Mouse (Mus musculus): Measurements from ENCODE around the gene Strc. TPM values are rescaled to one million over a fixed set of nuclear protein-coding genes. Genes with fewer than 3 reads are reported as not detected.
"Not testable (repeated sequence)": the region's sequence is repeated elsewhere in the genome, so short reads cannot be mapped to it uniquely, and the experiment has no call there.

Gene Strc
- not detected in 2 replicates for polyA plus RNA-seq (2016; fragmentation: Nextera tagmentation; extraction: Ambion mirVana)

DNA sequence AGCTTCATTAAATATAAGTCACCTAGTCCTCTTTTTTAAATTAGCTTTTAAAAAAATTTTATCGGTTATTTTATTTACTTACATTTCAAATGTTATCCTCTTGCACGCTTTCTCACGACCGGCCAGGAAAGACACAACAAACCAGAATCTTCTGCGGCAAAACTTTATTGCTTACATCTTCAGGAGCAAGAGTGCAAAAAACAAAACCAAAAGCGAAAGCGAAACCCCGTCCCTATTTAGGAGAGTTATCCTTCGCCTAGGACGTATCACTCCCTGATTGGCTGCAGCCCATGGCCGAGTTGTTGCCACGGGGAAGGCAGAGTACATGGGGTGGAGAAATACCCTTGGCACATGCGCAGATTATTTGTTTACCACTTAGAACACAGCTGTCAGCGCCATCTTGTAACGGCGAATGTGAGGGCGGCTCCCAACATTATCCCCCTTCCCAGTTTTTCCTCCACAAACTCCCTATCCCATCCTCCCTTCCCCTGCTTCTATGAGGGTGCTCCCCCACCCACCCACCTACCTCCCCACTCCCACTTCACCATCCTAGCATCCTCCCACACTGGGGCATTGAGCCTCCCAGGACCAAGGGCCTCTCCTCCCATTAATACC is at the start of gene Strc:
Gene Strc (minus strand): TSS at position 208 of the 615 bp plus-strand sequence.
- not testable (repeated sequence) for H3K27me3 ChIP-seq (ENCODE audit: insufficient read depth, poor library complexity, severe bottlenecking); H3K9me3 ChIP-seq; H3K27ac ChIP-seq; H3K4me1 ChIP-seq (replicated peaks); H3K36me3 ChIP-seq; H3K4me3 ChIP-seq; DNase-seq (ENCODE audit: low spot score)
- WGBS, result 95% methylated on average over 17 of the region's 17 CpGs

- 98% methylated on average over 1 of the region's 1 CpGs for WGBS
- Histone ChIP-seq H3K4me3 (no peak overlapping the region), H3K4me1 (replicated peaks) (no peaks in the 10 kb centered on the region), H3K27me3 (ENCODE audit: insufficient read depth, poor library complexity, severe bottlenecking) (0 out of 2 replicates have a peak, but pooled peaks cover 5% of the 10 kb centered on the region), H3K27ac (no peak overlapping the region), H3K9me3 (no peaks in the 10 kb centered on the region), H3K36me3 (peaks cover 99% of the 10 kb centered on the region)
- no peak for DNase-seq (ENCODE audit: low spot score)
These were observed 47.9 kb upstream of the Strc start for GRCm38 (mm10) chr2:121434854-121435253.

- DNase-seq (ENCODE audit: low spot score), result no peak
- WGBS, result 91% methylated on average over 2 of the region's 2 CpGs
- Histone ChIP-seq H3K36me3 (peaks cover 100% of the 10 kb centered on the region), H3K4me3 (no peak overlapping the region), H3K4me1 (replicated peaks) (no peaks in the 10 kb centered on the region), H3K9me3 (no peaks in the 10 kb centered on the region), H3K27me3 (ENCODE audit: insufficient read depth, poor library complexity, severe bottlenecking) (no peaks in the 10 kb centered on the region), H3K27ac (no peak overlapping the region)
These were observed 38.9 kb upstream of the Strc start for GRCm38 (mm10) chr2:121425890-121426289.

DNA sequence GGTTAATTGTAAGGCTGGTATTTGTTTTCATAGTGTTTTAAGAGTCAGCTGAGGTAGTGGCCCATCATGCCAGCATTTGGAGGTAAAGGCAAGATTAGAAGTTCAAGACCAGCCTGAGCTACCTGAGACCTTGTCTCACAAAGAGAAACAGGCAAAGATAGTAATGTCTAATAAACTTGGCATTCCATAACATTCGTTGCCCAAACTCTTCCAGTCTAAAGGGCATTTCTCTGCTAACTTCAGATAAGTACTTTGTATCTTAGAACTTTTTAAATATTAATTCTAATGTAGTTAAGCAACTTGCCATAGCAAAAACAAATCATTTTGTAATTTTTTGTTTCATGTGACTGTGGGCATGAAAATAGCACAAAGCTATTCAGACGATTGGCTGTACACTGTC is 36.2 kb upstream of the Strc start:
- peaks cover 97% of the 10 kb centered on the region for H3K36me3 ChIP-seq
- H3K4me1 ChIP-seq (replicated peaks), result no peaks in the 10 kb centered on the region
- DNase-seq (ENCODE audit: low spot score), result no peak
- H3K4me3 ChIP-seq, result no peak overlapping the region
- H3K9me3 ChIP-seq, result no peaks in the 10 kb centered on the region
- no peaks in the 10 kb centered on the region for H3K27me3 ChIP-seq (ENCODE audit: insufficient read depth, poor library complexity, severe bottlenecking)
- no peak overlapping the region for H3K27ac ChIP-seq
- 92% methylated on average over 2 of the region's 2 CpGs for WGBS

DNA sequence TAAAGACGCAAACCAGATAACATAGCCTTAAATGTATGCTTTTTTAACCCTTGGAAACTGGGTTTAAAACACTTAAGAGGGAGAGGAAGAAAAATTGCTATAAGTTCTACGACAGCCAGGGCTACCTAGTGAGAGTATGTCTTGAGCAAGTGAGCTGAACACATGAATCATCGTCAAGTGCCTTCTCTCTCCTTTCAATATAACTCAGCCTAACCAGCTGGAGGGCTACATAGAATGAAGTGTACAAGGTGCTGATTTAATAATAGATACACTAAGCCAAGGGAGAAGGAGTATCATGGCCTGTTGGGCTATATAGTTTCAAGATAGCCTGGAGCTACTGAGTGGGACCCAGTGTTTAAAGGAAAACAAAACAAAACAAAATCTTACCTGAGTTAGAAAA is 31.5 kb upstream of the Strc start:
- Histone ChIP-seq H3K27me3 (ENCODE audit: insufficient read depth, poor library complexity, severe bottlenecking) (no peaks in the 10 kb centered on the region), H3K9me3 (no peaks in the 10 kb centered on the region), H3K4me3 (no peak overlapping the region), H3K4me1 (replicated peaks) (peaks cover 21% of the 10 kb centered on the region), H3K27ac (no peak overlapping the region), H3K36me3 (peaks cover 77% of the 10 kb centered on the region)
- 93% methylated on average over 3 of the region's 3 CpGs for WGBS
- DNase-seq (ENCODE audit: low spot score), result no peak

GRCm38 (mm10) chr2:121416356-121416755 is 29.4 kb upstream of the Strc start:
- peaks cover 55% of the 10 kb centered on the region for H3K36me3 ChIP-seq
- H3K27me3 ChIP-seq (ENCODE audit: insufficient read depth, poor library complexity, severe bottlenecking), result no peaks in the 10 kb centered on the region
- DNase-seq (ENCODE audit: low spot score), result no peak
- peaks cover 29% of the 10 kb centered on the region for H3K4me1 ChIP-seq (replicated peaks)
- H3K9me3 ChIP-seq, result no peaks in the 10 kb centered on the region
- no peak overlapping the region for H3K27ac ChIP-seq
- 94% methylated on average over 6 of the region's 6 CpGs for WGBS
- 0 out of 2 replicates have a peak overlapping the region, but pooled peaks have one; percentile 77 for H3K4me3 ChIP-seq

DNA sequence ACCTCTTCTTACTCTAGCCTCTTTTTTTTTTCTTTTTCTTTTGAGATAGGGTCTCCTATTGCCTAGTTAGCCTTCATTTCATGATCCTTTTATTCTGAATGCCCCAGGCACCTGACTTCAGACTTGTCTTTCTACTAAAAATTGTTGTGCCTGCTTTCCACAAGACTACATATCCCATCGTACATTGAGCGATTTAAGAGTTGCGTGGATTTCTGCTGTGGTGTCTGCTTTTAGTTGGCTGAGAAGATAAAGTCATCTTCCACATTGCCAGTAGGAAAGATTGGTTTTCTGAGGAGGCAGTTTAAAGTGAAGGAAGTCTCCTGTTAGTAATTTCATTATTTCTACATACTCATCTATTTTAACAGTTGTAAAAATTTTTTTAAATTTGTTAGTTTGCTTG is 28.6 kb upstream of the Strc start:
- H3K27me3 ChIP-seq (ENCODE audit: insufficient read depth, poor library complexity, severe bottlenecking), result no peaks in the 10 kb centered on the region
- peaks cover 29% of the 10 kb centered on the region for H3K4me1 ChIP-seq (replicated peaks)
- H3K9me3 ChIP-seq, result no peaks in the 10 kb centered on the region
- peak overlapping the region; percentile 77 for H3K4me3 ChIP-seq
- H3K36me3 ChIP-seq, result peaks cover 48% of the 10 kb centered on the region
- 95% methylated on average over 3 of the region's 3 CpGs for WGBS
- H3K27ac ChIP-seq, result no peak overlapping the region
- no peak for DNase-seq (ENCODE audit: low spot score)

DNA sequence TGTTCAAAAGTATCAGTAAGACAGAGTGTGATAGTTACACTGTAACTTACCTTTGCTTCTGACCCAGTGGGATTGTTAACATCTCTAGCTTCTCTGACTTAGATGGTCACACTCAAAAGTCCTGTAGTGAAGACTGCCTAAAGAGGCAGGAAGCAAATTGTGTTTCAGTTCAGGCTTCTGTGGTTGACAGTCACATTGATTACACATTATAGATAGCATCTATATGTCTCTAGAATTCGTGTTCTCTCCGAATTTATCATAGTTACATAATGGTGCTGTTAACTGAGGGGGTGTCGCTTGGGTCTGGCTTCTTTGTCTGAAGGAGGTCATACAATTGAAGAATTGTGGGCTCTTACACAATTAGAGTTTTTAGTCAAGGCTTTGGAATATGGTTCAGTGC is 28.1 kb upstream of the Strc start:
- 79% methylated on average over 3 of the region's 3 CpGs for WGBS
- H3K4me1 ChIP-seq (replicated peaks), result peaks cover 29% of the 10 kb centered on the region
- peaks cover 43% of the 10 kb centered on the region for H3K36me3 ChIP-seq
- peak overlapping the region; percentile 98; the same call in 1 of the 2 replicates for H3K27ac ChIP-seq
- no peaks in the 10 kb centered on the region for H3K27me3 ChIP-seq (ENCODE audit: insufficient read depth, poor library complexity, severe bottlenecking)
- peak overlapping the region; percentile 77 for H3K4me3 ChIP-seq
- no peak for DNase-seq (ENCODE audit: low spot score)
- no peaks in the 10 kb centered on the region for H3K9me3 ChIP-seq

DNA sequence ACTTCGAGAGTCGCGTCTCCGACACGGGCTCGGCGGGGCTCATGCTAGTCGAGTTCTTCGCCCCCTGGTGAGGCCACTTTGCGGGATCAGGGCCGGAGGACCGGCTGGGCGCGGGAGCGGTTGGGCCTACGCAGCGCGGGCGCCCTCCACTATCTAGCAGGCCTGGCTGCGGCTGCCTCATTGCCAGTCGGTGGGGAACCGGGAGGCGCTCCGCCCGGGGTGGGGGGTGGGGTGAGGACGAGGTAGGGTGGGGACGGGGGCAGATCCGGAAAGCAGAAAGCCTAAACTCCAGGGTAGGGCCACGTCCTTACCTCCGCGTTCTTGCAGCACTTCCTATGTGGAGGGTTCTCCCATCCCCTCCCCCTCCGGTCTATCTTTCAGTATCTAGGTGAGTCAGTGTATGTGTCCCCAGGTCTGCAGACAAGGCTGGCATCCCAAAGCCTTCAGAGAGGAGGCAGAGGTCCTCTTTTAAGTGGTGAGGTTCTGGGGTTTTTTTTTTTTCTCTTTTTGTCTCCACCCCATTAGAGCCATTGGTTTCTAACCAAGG is 27.2 kb upstream of the Strc start:
- Histone ChIP-seq H3K4me1 (replicated peaks) (peaks cover 29% of the 10 kb centered on the region), H3K27ac (peak overlapping the region; percentile 98), H3K27me3 (ENCODE audit: insufficient read depth, poor library complexity, severe bottlenecking) (no peaks in the 10 kb centered on the region), H3K36me3 (peaks cover 37% of the 10 kb centered on the region), H3K9me3 (no peaks in the 10 kb centered on the region), H3K4me3 (peak overlapping the region; percentile 77)
- WGBS, result under 1% methylated on average over 32 of the region's 32 CpGs
- DNase-seq (ENCODE audit: low spot score), result no peak

GRCm38 (mm10) chr2:121413387-121414042 is 26.5 kb upstream of the Strc start, which contains the start of the genes Pdia3 and Catsper2:
Gene Pdia3, plus strand, starts transcription at chr2:121413775.
Gene Catsper2, minus strand, starts transcription at chr2:121413792.
- Histone ChIP-seq H3K4me3 (peak within 1 kb of the TSS; percentile 77), H3K36me3 (peaks cover 30% of the 10 kb centered on the region), H3K27me3 (ENCODE audit: insufficient read depth, poor library complexity, severe bottlenecking) (no peaks in the 10 kb centered on the region), H3K4me1 (replicated peaks) (peaks cover 29% of the 10 kb centered on the region), H3K9me3 (no peaks in the 10 kb centered on the region), H3K27ac (peak within 1 kb of the TSS; percentile 98)
- under 1% methylated on average over 68 of the region's 68 CpGs for WGBS
- peak; percentile 98 for DNase-seq (ENCODE audit: low spot score)

DNA sequence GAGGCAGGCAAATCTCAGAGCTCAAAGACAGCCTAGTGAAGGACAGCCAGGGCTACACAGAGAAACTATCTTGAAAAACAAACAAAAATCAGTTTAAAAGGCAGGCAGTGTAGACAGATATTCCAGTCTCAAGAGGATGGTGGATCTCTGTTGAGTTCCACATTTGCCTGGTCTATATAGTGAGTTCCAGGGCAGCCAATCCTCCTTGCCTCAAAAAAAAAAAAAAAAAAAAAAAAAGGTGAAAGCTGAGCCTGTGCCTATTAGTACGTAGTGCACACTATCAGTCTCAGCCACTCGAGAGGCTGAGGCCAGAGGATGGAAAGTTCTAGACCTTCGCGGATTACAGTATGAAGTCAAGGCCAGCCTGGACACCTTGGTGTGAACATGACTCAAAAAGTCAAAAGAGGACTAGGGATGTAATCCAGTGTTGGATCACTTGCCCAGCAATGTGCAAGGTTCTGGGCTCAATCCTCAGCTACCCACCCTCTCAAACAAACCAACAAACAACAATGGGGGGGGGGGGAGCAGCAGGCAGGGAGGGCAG is 25.9 kb upstream of the Strc start:
- Histone ChIP-seq H3K9me3 (no peaks in the 10 kb centered on the region), H3K4me1 (replicated peaks) (peaks cover 29% of the 10 kb centered on the region), H3K27ac (peak overlapping the region; percentile 98), H3K4me3 (peak overlapping the region; percentile 77), H3K36me3 (peaks cover 24% of the 10 kb centered on the region), H3K27me3 (ENCODE audit: insufficient read depth, poor library complexity, severe bottlenecking) (no peaks in the 10 kb centered on the region)
- WGBS, result 22% methylated on average over 4 of the region's 4 CpGs
- DNase-seq (ENCODE audit: low spot score), result no peak

- DNase-seq (ENCODE audit: low spot score), result peak; percentile 14
- WGBS, result 28% methylated on average over 4 of the region's 4 CpGs
- H3K9me3 ChIP-seq, result no peaks in the 10 kb centered on the region
- H3K27me3 ChIP-seq (ENCODE audit: insufficient read depth, poor library complexity, severe bottlenecking), result no peaks in the 10 kb centered on the region
- peaks cover 7% of the 10 kb centered on the region; the same call in 1 of the 2 replicates for H3K4me1 ChIP-seq (replicated peaks)
- no peaks in the 10 kb centered on the region for H3K36me3 ChIP-seq
- H3K4me3 ChIP-seq, result no peak overlapping the region
- no peak overlapping the region for H3K27ac ChIP-seq
These were observed 21.2 kb upstream of the Strc start for GRCm38 (mm10) chr2:121408160-121408559.

DNA sequence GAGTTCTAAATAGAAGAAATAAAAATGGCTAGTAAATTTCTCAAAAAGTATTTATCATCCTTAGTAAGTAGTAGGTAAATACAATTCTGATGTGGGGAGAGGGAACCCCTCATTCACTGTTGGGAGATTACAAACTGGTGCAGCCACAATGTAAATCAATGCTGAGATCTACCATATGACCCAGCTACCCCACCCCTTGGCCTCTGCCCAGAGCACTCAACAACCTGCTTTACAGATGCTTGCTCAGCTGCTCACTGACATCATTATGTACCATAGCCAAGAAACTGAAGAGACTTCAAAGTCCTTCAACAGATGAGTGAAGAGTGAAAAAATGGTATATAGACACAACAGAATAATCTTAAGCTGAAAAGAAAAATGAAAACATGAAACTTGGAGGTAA is 16.3 kb upstream of the Strc start:
- no peak for DNase-seq (ENCODE audit: low spot score)
- H3K27me3 ChIP-seq (ENCODE audit: insufficient read depth, poor library complexity, severe bottlenecking), result no peaks in the 10 kb centered on the region
- H3K4me3 ChIP-seq, result no peak overlapping the region
- H3K4me1 ChIP-seq (replicated peaks), result no peaks in the 10 kb centered on the region
- no peaks in the 10 kb centered on the region for H3K36me3 ChIP-seq
- no peaks in the 10 kb centered on the region for H3K9me3 ChIP-seq
- no peak overlapping the region for H3K27ac ChIP-seq

All from hindbrain, embryonic 10.5 days (tissue).